Mouse (Mus musculus) ES-E14 (cell line): ENCODE measurements around the gene Hba-a1. TPM values are rescaled to one million over a fixed set of nuclear protein-coding genes. Genes with fewer than 3 reads are reported as not detected.

ENCODE experiments used
- DNase-seq: peaks from one replicate; pipeline ENCODE4 v3.0.0-alpha.2; 2013; ENCODE audit warnings: low read depth, low spot score
- H3K27ac ChIP-seq: 2 replicates; pipeline ENCODE4 v1.5.1; 2012; ENCODE audit warnings: low read depth, mild to moderate bottlenecking, low read length, moderate library complexity, mixed read lengths; ENCODE audit not compliant: poor library complexity, insufficient read depth, severe bottlenecking
- H3K36me3 ChIP-seq: 2 replicates; pipeline ENCODE4 v1.6.1; 2012; ENCODE audit warnings: mild to moderate bottlenecking, low read length, moderate library complexity, mixed read lengths; ENCODE audit not compliant: control insufficient read depth, poor library complexity, insufficient read depth, severe bottlenecking
- H3K4me1 ChIP-seq, 2 experiments: fragments of 150-350 bp in 1 of 2; sonication (generic) in 1 of 2; 2 replicates each; pipeline ENCODE4 v1.6.1; 2012; ENCODE audit warnings: low read length in 2 of 2, mild to moderate bottlenecking in 1 of 2, mixed read lengths in 1 of 2; ENCODE audit not compliant: control insufficient read depth in 2 of 2, insufficient read depth in 2 of 2, poor library complexity in 1 of 2
- H3K4me3 ChIP-seq, 2 experiments: fragments of 150-350 bp in 1 of 2; sonication (generic) in 1 of 2; 2 replicates each; pipeline ENCODE4 v1.5.1; 2012; ENCODE audit warnings: low read length in 2 of 2, low read depth in 1 of 2, mild to moderate bottlenecking in 1 of 2, mixed read lengths in 1 of 2; ENCODE audit not compliant: insufficient read depth in 1 of 2, poor library complexity in 1 of 2, severe bottlenecking in 1 of 2
- H3K9ac ChIP-seq: 2 replicates; pipeline ENCODE4 v1.6.1; 2012; ENCODE audit warnings: low read depth, mild to moderate bottlenecking, low read length, mixed read lengths; ENCODE audit not compliant: poor library complexity, insufficient read depth, severe bottlenecking
- H3K9me3 ChIP-seq: fragments of 150-350 bp; sonication (generic); 2 replicates; pipeline ENCODE4 v1.6.1; 2012; ENCODE audit warnings: low read depth, mild to moderate bottlenecking, low read length; ENCODE audit not compliant: control insufficient read depth, insufficient read depth
- CHD2 ChIP-seq: IDR thresholded peaks from 2 replicates; pipeline ENCODE4 v1.6.1; 2014; ENCODE audit warnings: mild to moderate bottlenecking, low read depth, low read length, inconsistent platforms
- HCFC1 ChIP-seq: IDR thresholded peaks from 2 replicates; pipeline ENCODE4 v1.6.1; 2012; ENCODE audit warnings: low read length, inconsistent platforms, borderline replicate concordance; ENCODE audit not compliant: insufficient read depth
- MAFK ChIP-seq: IDR thresholded peaks from 2 replicates; pipeline ENCODE4 v1.6.1; 2014; ENCODE audit warnings: mild to moderate bottlenecking, low read depth, low read length, inconsistent platforms; ENCODE audit not compliant: insufficient read depth
- ZC3H11A ChIP-seq: IDR thresholded peaks from 2 replicates; pipeline ENCODE4 v1.6.1; 2012; ENCODE audit warnings: low read depth, mild to moderate bottlenecking, inconsistent platforms, low read length, borderline replicate concordance
- ZNF384 ChIP-seq: IDR thresholded peaks from 2 replicates; pipeline ENCODE4 v1.6.1; 2012; ENCODE audit warnings: low read depth, low read length, inconsistent platforms
- in situ Hi-C, 2 experiments: fragments of 600-800 bp; cut with MboI; formaldehyde crosslinking; loops; one replicate each; pipeline ENCODE4 v1.15.1; 2025; ENCODE audit warnings: low sequenced_read_pairs in 2 of 2, inconsistent platforms in 1 of 2; ENCODE audit not compliant: unreplicated experiment in 2 of 2
- total RNA-seq: library from RNA; depleted of rRNA; stranded (reverse); fragments of 300-350 nt; gene quantifications from 2 replicates; pipeline ENCODE4 v1.2.3, GENCODE M21; 2012

The Hba-a1 gene
- total RNA-seq, 1 experiment = not detected

DNA sequence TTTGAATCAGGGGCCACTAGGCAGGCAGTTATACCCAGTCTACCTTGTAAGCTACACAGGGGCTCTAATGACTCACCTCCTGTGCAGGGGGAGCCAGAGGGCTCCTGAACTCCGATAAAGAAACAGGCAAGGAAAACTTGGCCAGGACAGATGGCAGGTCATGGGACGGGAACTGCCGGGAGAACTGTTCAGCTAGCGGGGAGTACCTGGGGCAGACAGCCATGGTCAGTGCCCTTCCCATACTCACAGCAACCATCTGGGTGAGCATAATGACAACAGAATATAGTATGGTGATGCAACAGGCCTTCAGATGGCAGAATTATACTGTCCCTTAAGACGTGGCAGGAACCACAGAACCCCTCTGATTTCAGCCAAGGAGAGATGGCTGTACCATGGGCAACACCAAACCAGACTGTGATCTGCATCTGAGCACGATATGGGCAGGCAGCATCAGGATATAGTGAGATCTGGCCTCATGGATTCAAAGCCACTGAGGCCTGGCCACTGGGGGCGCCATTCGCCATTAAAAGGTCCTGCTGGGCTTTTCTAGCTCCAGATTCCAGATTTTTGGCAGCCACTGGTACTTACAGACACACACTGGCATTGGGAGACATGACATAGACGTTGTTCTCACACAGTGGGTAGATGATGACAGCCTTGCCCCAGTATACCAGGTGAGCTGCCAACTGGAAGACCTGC is 46.5 kb upstream of the Hba-a1 start:
- in situ Hi-C loops = no loop called here
- Histone ChIP-seq H3K9me3 (no peaks in the 10 kb centered on the region), H3K4me3 (no peak overlapping the region), H3K27ac (no peak overlapping the region), H3K9ac (no peak overlapping the region), H3K4me1 (no peaks in the 10 kb centered on the region), H3K36me3 (peaks cover 26% of the 10 kb centered on the region)
- no peak for DNase-seq
- TF ChIP-seq ZNF384 = no peak
- TF ChIP-seq MAFK = no peak
- no peak for TF ChIP-seq HCFC1
- no peak for TF ChIP-seq ZC3H11A
- TF ChIP-seq CHD2 = no peak

- H3K9me3 ChIP-seq = no peaks in the 10 kb centered on the region
- no peak overlapping the region for H3K9ac ChIP-seq
- H3K36me3 ChIP-seq = peaks cover 22% of the 10 kb centered on the region
- no peak for DNase-seq
- TF ChIP-seq HCFC1 (no peak), ZNF384 (no peak), ZC3H11A (no peak), CHD2 (no peak), MAFK (no peak)
- no peak overlapping the region for H3K27ac ChIP-seq
- in situ Hi-C loops = no loop called here
- H3K4me1 ChIP-seq = no peaks in the 10 kb centered on the region
- no peak overlapping the region for H3K4me3 ChIP-seq
Measured at GRCm38 (mm10) chr11:32237411-32237795, 45.9 kb upstream of the Hba-a1 start.

GRCm38 (mm10) chr11:32238093-32238860 is 45.0 kb upstream of the Hba-a1 start:
- TF ChIP-seq CHD2 (no peak), ZC3H11A (peak; percentile 85)
- H3K9me3 ChIP-seq = no peaks in the 10 kb centered on the region
- H3K4me3 ChIP-seq = no peak overlapping the region
- H3K27ac ChIP-seq = no peak overlapping the region
- H3K4me1 ChIP-seq = no peaks in the 10 kb centered on the region
- peaks cover 18% of the 10 kb centered on the region for H3K36me3 ChIP-seq
- no peak overlapping the region for H3K9ac ChIP-seq
- DNase-seq = no peak
- in situ Hi-C loops = no loop called here

DNA sequence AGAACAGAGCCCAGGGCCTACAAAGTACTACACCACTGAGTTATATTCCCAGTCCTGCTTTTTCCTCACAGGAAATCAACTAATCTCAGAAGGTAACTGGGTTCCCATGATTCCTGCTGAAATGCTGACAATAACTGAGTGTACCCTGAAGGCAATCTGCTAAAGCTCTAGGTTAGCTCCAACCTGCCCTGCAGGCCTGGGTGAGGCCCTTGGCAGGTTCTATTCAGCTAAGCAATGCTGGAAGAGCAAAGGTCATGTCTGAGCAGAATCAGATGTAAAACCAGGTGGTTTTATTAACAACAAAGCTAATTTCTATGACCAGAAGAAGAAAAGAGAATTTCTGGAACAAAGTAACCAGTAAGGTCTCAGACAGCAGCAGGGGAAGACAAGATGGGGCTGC is 41.9 kb upstream of the Hba-a1 start:
- H3K36me3 ChIP-seq = peaks cover 7% of the 10 kb centered on the region; the same call in 1 of the 2 replicates
- H3K9me3 ChIP-seq = no peaks in the 10 kb centered on the region
- no peak overlapping the region for H3K27ac ChIP-seq
- TF ChIP-seq CHD2 (no peak), ZNF384 (no peak), MAFK (no peak), HCFC1 (no peak), ZC3H11A (no peak)
- H3K9ac ChIP-seq = no peak overlapping the region
- peaks cover 0 to 2% of the 10 kb centered on the region in 2 experiments; a peak in 1 of 4 replicates for H3K4me1 ChIP-seq
- no peak for DNase-seq
- in situ Hi-C loops = no loop called here
- no peak overlapping the region for H3K4me3 ChIP-seq

- H3K9ac ChIP-seq = no peak overlapping the region
- no peak for TF ChIP-seq CHD2
- TF ChIP-seq ZC3H11A = no peak
- no peak for TF ChIP-seq MAFK
- no peak for TF ChIP-seq HCFC1
- no peak for TF ChIP-seq ZNF384
- in situ Hi-C loops = no loop called here
- no peak for DNase-seq
- H3K9me3 ChIP-seq = no peaks in the 10 kb centered on the region
- H3K36me3 ChIP-seq = peaks cover 4% of the 10 kb centered on the region; the same call in 1 of the 2 replicates
- H3K4me1 ChIP-seq = peaks cover 0 to 2% of the 10 kb centered on the region in 2 experiments; a peak in 1 of 4 replicates
- H3K4me3 ChIP-seq = no peak overlapping the region
- H3K27ac ChIP-seq = no peak overlapping the region
Measured at GRCm38 (mm10) chr11:32242209-32242608, 41.1 kb upstream of the Hba-a1 start.
